Mouse (Mus musculus): Measurements from ENCODE around the gene Fnbp1l. TPM values are rescaled to one million over a fixed set of nuclear protein-coding genes. Genes with fewer than 3 reads are reported as not detected.

Gene Fnbp1l
- polyA plus RNA-seq, 1 experiment = 6.2 TPM

- no peak overlapping the region for H3K27ac ChIP-seq (ENCODE audit: control insufficient read depth, insufficient read depth, low read depth, low read length, poor library complexity)
- WGBS = 76% methylated on average over 4 of the region's 4 CpGs
- TF ChIP-seq CTCF (IDR thresholded peaks at IDR 0.05; ENCODE audit: control insufficient read depth, insufficient read depth, low read length) (no peak), POLR2A (IDR thresholded peaks at IDR 0.05; ENCODE audit: borderline replicate concordance, control insufficient read depth, low read depth, low read length) (no peak)
- no peaks in the 10 kb centered on the region for H3K4me1 ChIP-seq (ENCODE audit: control insufficient read depth, insufficient read depth, low read length)
- no peak overlapping the region for H3K4me3 ChIP-seq (replicated peaks; ENCODE audit: control insufficient read depth, low read depth, low read length)
Measured at GRCm38 (mm10) chr3:122599291-122599690, 20.2 kb downstream of the Fnbp1l start.

- TF ChIP-seq CTCF (IDR thresholded peaks at IDR 0.05; ENCODE audit: control insufficient read depth, insufficient read depth, low read length) (no peak), POLR2A (IDR thresholded peaks at IDR 0.05; ENCODE audit: borderline replicate concordance, control insufficient read depth, low read depth, low read length) (no peak)
- H3K27ac ChIP-seq (ENCODE audit: control insufficient read depth, insufficient read depth, low read depth, low read length, poor library complexity) = no peak overlapping the region
- WGBS = 86% methylated on average over 5 of the region's 5 CpGs
Measured at GRCm38 (mm10) chr3:122590804-122591203, 28.7 kb downstream of the Fnbp1l start.

GRCm38 (mm10) chr3:122590346-122590745, 29.2 kb downstream of the Fnbp1l start:
- WGBS = 68% methylated on average over 4 of the region's 4 CpGs
- no peak overlapping the region for H3K4me3 ChIP-seq (replicated peaks; ENCODE audit: control insufficient read depth, low read depth, low read length)
- no peak for TF ChIP-seq POLR2A (IDR thresholded peaks at IDR 0.05; ENCODE audit: borderline replicate concordance, control insufficient read depth, low read depth, low read length)
- no peak for TF ChIP-seq CTCF (IDR thresholded peaks at IDR 0.05; ENCODE audit: control insufficient read depth, insufficient read depth, low read length)
- H3K27ac ChIP-seq (ENCODE audit: control insufficient read depth, insufficient read depth, low read depth, low read length, poor library complexity) = no peak overlapping the region
- H3K4me1 ChIP-seq (ENCODE audit: control insufficient read depth, insufficient read depth, low read length) = no peaks in the 10 kb centered on the region; the same call in 1 of the 2 replicates

More at GRCm38 (mm10) chr3:122590804-122591203, 28.7 kb downstream of the Fnbp1l start:
- Histone ChIP-seq H3K4me3 (replicated peaks; ENCODE audit: control insufficient read depth, low read depth, low read length) (no peak overlapping the region), H3K4me1 (ENCODE audit: control insufficient read depth, insufficient read depth, low read length) (no peaks in the 10 kb centered on the region; the same call in 1 of the 2 replicates)

GRCm38 (mm10) chr3:122586918-122587641, 32.4 kb downstream of the Fnbp1l start:
- H3K4me1 ChIP-seq (ENCODE audit: control insufficient read depth, insufficient read depth, low read length) = no peaks in the 10 kb centered on the region; the same call in 1 of the 2 replicates
- no peak overlapping the region for H3K4me3 ChIP-seq (replicated peaks; ENCODE audit: control insufficient read depth, low read depth, low read length)
- no peak for TF ChIP-seq CTCF (IDR thresholded peaks at IDR 0.05; ENCODE audit: control insufficient read depth, insufficient read depth, low read length)
- no peak for TF ChIP-seq POLR2A (IDR thresholded peaks at IDR 0.05; ENCODE audit: borderline replicate concordance, control insufficient read depth, low read depth, low read length)
- 58% methylated on average over 3 of the region's 3 CpGs for WGBS
- H3K27ac ChIP-seq (ENCODE audit: control insufficient read depth, insufficient read depth, low read depth, low read length, poor library complexity) = no peak overlapping the region

GRCm38 (mm10) chr3:122577360-122577759, 42.2 kb downstream of the Fnbp1l start:
- Histone ChIP-seq H3K4me1 (ENCODE audit: control insufficient read depth, insufficient read depth, low read length) (no peaks in the 10 kb centered on the region), H3K27ac (ENCODE audit: control insufficient read depth, insufficient read depth, low read depth, low read length, poor library complexity) (no peak overlapping the region)
- TF ChIP-seq CTCF (IDR thresholded peaks at IDR 0.05; ENCODE audit: control insufficient read depth, insufficient read depth, low read length) = no peak
- TF ChIP-seq POLR2A (IDR thresholded peaks at IDR 0.05; ENCODE audit: borderline replicate concordance, control insufficient read depth, low read depth, low read length) = no peak

GRCm38 (mm10) chr3:122574921-122575320, 44.6 kb downstream of the Fnbp1l start:
- Histone ChIP-seq H3K4me1 (ENCODE audit: control insufficient read depth, insufficient read depth, low read length) (no peaks in the 10 kb centered on the region), H3K27ac (ENCODE audit: control insufficient read depth, insufficient read depth, low read depth, low read length, poor library complexity) (no peak overlapping the region), H3K4me3 (replicated peaks; ENCODE audit: control insufficient read depth, low read depth, low read length) (no peak overlapping the region)
- WGBS = 41% methylated on average over 1 of the region's 1 CpGs
- TF ChIP-seq POLR2A (IDR thresholded peaks at IDR 0.05; ENCODE audit: borderline replicate concordance, control insufficient read depth, low read depth, low read length) = no peak

More at GRCm38 (mm10) chr3:122577360-122577759, 42.2 kb downstream of the Fnbp1l start:
- no peak overlapping the region for H3K4me3 ChIP-seq (replicated peaks; ENCODE audit: control insufficient read depth, low read depth, low read length)

GRCm38 (mm10) chr3:122573426-122574286, 45.9 kb downstream of the Fnbp1l start:
- 72% methylated on average over 5 of the region's 5 CpGs for WGBS
- no peaks in the 10 kb centered on the region for H3K4me1 ChIP-seq (ENCODE audit: control insufficient read depth, insufficient read depth, low read length)
- H3K27ac ChIP-seq (ENCODE audit: control insufficient read depth, insufficient read depth, low read depth, low read length, poor library complexity) = no peak overlapping the region
- H3K4me3 ChIP-seq (replicated peaks; ENCODE audit: control insufficient read depth, low read depth, low read length) = no peak overlapping the region
- TF ChIP-seq POLR2A (IDR thresholded peaks at IDR 0.05; ENCODE audit: borderline replicate concordance, control insufficient read depth, low read depth, low read length) = no peak
- TF ChIP-seq CTCF (IDR thresholded peaks at IDR 0.05; ENCODE audit: control insufficient read depth, insufficient read depth, low read length) = no peak

- TF ChIP-seq POLR2A (IDR thresholded peaks at IDR 0.05; ENCODE audit: borderline replicate concordance, control insufficient read depth, low read depth, low read length) (no peak), CTCF (IDR thresholded peaks at IDR 0.05; ENCODE audit: control insufficient read depth, insufficient read depth, low read length) (no peak)
- Histone ChIP-seq H3K27ac (ENCODE audit: control insufficient read depth, insufficient read depth, low read depth, low read length, poor library complexity) (no peak overlapping the region), H3K4me1 (ENCODE audit: control insufficient read depth, insufficient read depth, low read length) (no peaks in the 10 kb centered on the region), H3K4me3 (replicated peaks; ENCODE audit: control insufficient read depth, low read depth, low read length) (no peak overlapping the region)
- 10% methylated on average over 4 of the region's 4 CpGs for WGBS
Measured at GRCm38 (mm10) chr3:122566549-122566948, 53.0 kb downstream of the Fnbp1l start.

Data from bone marrow, adult 2 months (tissue).